Mouse (Mus musculus): ENCODE results near the gene Stam.

- TF ChIP-seq POLR2A (IDR thresholded peaks at IDR 0.05; ENCODE audit: borderline replicate concordance, extremely low read depth, insufficient read depth, insufficient read length, poor library complexity, severe bottlenecking) (no peak), CTCF (IDR thresholded peaks at IDR 0.05; ENCODE audit: borderline replicate concordance, extremely low read depth, insufficient read depth, insufficient read length) (no peak)
Observed at GRCm38 (mm10) chr2:14150829-14151228, 76.9 kb downstream of the Stam start.

Data from brain, embryonic 14.5 days (tissue).